Mouse (Mus musculus) heart, embryonic 14.5 days (tissue): ENCODE data around the gene Lurap1. TPM values are rescaled to one million over a fixed set of nuclear protein-coding genes. Genes with fewer than 3 reads are reported as not detected.

Source experiments
- ATAC-seq: fragments of 200-750 bp; cut with Nextera tagmentation; 2 replicates; pipeline ENCODE4 v1.8.0; 2017; ENCODE audit warnings: low read depth, moderate TSS enrichment; ENCODE audit not compliant: insufficient number of reproducible peaks, insufficient read depth, low FRiP score
- H3K27ac ChIP-seq, 2 experiments: fragments of 200-500 bp in 1 of 2; fragments of 300-500 bp in 1 of 2; sonication (generic) in 1 of 2; replicated peaks in 1 of 2; 2 replicates each; pipeline ENCODE4 v1.5.1; 2012 to 2014; ENCODE audit warnings: low read depth in 2 of 2, low read length in 2 of 2, control low read depth in 1 of 2, mild to moderate bottlenecking in 1 of 2, mixed read lengths in 1 of 2; ENCODE audit not compliant: control insufficient read depth in 1 of 2, insufficient read depth in 1 of 2
- H3K27me3 ChIP-seq: fragments of 300-500 bp; sonication (generic); 2 replicates; pipeline ENCODE4 v1.6.1; 2014; ENCODE audit warnings: mild to moderate bottlenecking, low read length, control low read depth; ENCODE audit not compliant: control insufficient read depth, insufficient read depth
- H3K36me3 ChIP-seq: fragments of 300-500 bp; sonication (generic); 2 replicates; pipeline ENCODE4 v1.6.1; 2014; ENCODE audit warnings: mild to moderate bottlenecking, control low read depth, low read length, mixed read lengths; ENCODE audit not compliant: control insufficient read depth, insufficient read depth
- H3K4me1 ChIP-seq, 2 experiments: fragments of 200-500 bp in 1 of 2; fragments of 300-500 bp in 1 of 2; sonication (generic) in 1 of 2; 2 replicates each; pipeline ENCODE4 v1.6.1; 2012 to 2014; ENCODE audit warnings: low read length in 2 of 2, control low read depth in 1 of 2, mixed read lengths in 1 of 2; ENCODE audit not compliant: control insufficient read depth in 2 of 2, insufficient read depth in 2 of 2
- H3K4me2 ChIP-seq: fragments of 300-500 bp; sonication (generic); 2 replicates; pipeline ENCODE4 v1.6.1; 2014; ENCODE audit warnings: mild to moderate bottlenecking, low read length
- H3K4me3 ChIP-seq, 2 experiments: fragments of 200-500 bp in 1 of 2; fragments of 300-500 bp in 1 of 2; sonication (generic) in 1 of 2; 2 replicates each; pipeline ENCODE4 v1.5.1; 2012 to 2014; ENCODE audit warnings: low read length in 2 of 2, mild to moderate bottlenecking in 2 of 2, control low read depth in 1 of 2, low read depth in 1 of 2, moderate library complexity in 1 of 2; ENCODE audit not compliant: control insufficient read depth in 1 of 2, insufficient read depth in 1 of 2
- H3K9ac ChIP-seq: fragments of 300-500 bp; sonication (generic); 2 replicates; pipeline ENCODE4 v1.6.1; 2014; ENCODE audit warnings: mild to moderate bottlenecking, low read length
- H3K9me3 ChIP-seq: fragments of 300-500 bp; sonication (generic); 2 replicates; pipeline ENCODE4 v1.6.1; 2016; ENCODE audit warnings: low read length, control low read depth; ENCODE audit not compliant: control insufficient read depth
- WGBS: fragments of 180-500 bp; shearing (Covaris S2); extraction: QIAGEN DNeasy Blood & Tissue Kit; methylation state at CpG from one replicate; pipeline ENCODE4 v1.1.7; 2014; 5-methylcytosine and 5-hydroxymethylcytosine counted together
- polyA plus RNA-seq: library from polyadenylated mRNA; unstranded; fragments of >200 nt; fragmentation: Nextera tagmentation; extraction: Ambion mirVana; gene quantifications from 2 replicates; pipeline ENCODE4 v1.2.1, GENCODE M21; 2014

The Lurap1 gene
- polyA plus RNA-seq, 1 experiment from 2014 or later, result 2.7 TPM

GRCm38 (mm10) chr4:116100959-116101358 lies 50.2 kb downstream of the Lurap1 start:
- no peak for ATAC-seq
- Histone ChIP-seq H3K9ac (no peak overlapping the region), H3K9me3 (no peaks in the 10 kb centered on the region), H3K4me1 (no peaks in the 10 kb centered on the region), H3K27ac (no peak overlapping the region), H3K4me3 (no peak overlapping the region), H3K36me3 (peaks cover 84% of the 10 kb centered on the region), H3K27me3 (no peaks in the 10 kb centered on the region), H3K4me2 (no peak overlapping the region)
- 76% methylated on average over 7 of the region's 7 CpGs for WGBS

DNA sequence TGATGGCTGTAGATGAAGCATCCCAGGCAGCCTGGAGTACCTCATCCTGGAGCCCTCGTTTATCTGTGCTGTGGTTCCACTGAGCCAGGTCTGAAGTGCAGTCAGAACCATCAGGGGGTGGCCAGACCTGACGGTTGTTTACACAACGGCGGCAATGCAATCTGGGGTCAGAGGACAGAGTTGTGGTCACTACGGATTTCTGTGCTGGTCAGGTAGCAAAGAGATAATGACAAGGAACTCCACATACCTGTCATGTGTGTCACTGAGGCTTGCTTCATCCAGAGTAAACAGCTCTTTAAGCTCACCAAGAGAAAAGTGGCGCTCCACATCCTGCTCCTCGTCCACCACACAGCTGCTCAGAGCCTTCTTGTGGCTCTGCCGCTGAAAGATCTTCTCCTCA lies 53.9 kb downstream of the Lurap1 start:
- WGBS, result 79% methylated on average over 8 of the region's 8 CpGs
- Histone ChIP-seq H3K36me3 (peaks cover 94% of the 10 kb centered on the region), H3K4me1 (no peaks in the 10 kb centered on the region), H3K4me2 (no peak overlapping the region), H3K9me3 (no peaks in the 10 kb centered on the region), H3K27ac (no peak overlapping the region), H3K27me3 (no peaks in the 10 kb centered on the region), H3K9ac (no peak overlapping the region), H3K4me3 (no peak overlapping the region)
- ATAC-seq, result no peak

- Histone ChIP-seq H3K36me3 (peaks cover 98% of the 10 kb centered on the region), H3K27ac (no peak overlapping the region), H3K9ac (no peak overlapping the region), H3K4me1 (no peaks in the 10 kb centered on the region), H3K4me2 (no peak overlapping the region), H3K4me3 (no peak overlapping the region), H3K27me3 (no peaks in the 10 kb centered on the region), H3K9me3 (no peaks in the 10 kb centered on the region)
- no peak for ATAC-seq
- WGBS, result 85% methylated on average over 10 of the region's 10 CpGs
Observed at GRCm38 (mm10) chr4:116096291-116096690, 54.8 kb downstream of the Lurap1 start.

- no peak overlapping the region for H3K4me3 ChIP-seq
- H3K4me1 ChIP-seq, result no peaks in the 10 kb centered on the region
- no peak overlapping the region for H3K4me2 ChIP-seq
- peak; percentile 9; the same call in 1 of the 2 replicates for ATAC-seq
- no peak overlapping the region for H3K27ac ChIP-seq
- H3K27me3 ChIP-seq, result no peaks in the 10 kb centered on the region
- H3K9me3 ChIP-seq, result no peaks in the 10 kb centered on the region
- WGBS, result 86% methylated on average over 23 of the region's 23 CpGs
- H3K9ac ChIP-seq, result no peak overlapping the region
- H3K36me3 ChIP-seq, result peaks cover 97% of the 10 kb centered on the region
Observed at GRCm38 (mm10) chr4:116088510-116089249, 62.5 kb downstream of the Lurap1 start.

Other genes starting within 250 kb of the Lurap1 start
- not detected in 2 replicates for gene Dmbx1, start 211.4 kb downstream of the Lurap1 start, polyA plus RNA-seq
- gene Faah, start 133.4 kb downstream of the Lurap1 start, polyA plus RNA-seq, result 1.1 and 1.9 TPM in 2 replicates
- 30.3 and 30.5 TPM in 2 replicates for gene Nsun4, start 97.5 kb downstream of the Lurap1 start, polyA plus RNA-seq
- gene Uqcrh, start 76.3 kb downstream of the Lurap1 start, polyA plus RNA-seq, result 1,366 and 1,395 TPM in 2 replicates
- gene Lrrc41, start 76.1 kb downstream of the Lurap1 start, polyA plus RNA-seq, result 54.1 and 55.9 TPM in 2 replicates
- 18.0 and 19.7 TPM in 2 replicates for gene Rad54l, start 27.6 kb downstream of the Lurap1 start, polyA plus RNA-seq
- 66.3 and 66.4 TPM in 2 replicates for gene Pomgnt1, start 27.5 kb downstream of the Lurap1 start, polyA plus RNA-seq
- gene Tspan1, start 16.3 kb upstream of the Lurap1 start, polyA plus RNA-seq, result 0.19 TPM in 1 of 2 replicates, not detected in the other
- not detected in 2 replicates for gene 1700042G07Rik, start 22.0 kb upstream of the Lurap1 start, polyA plus RNA-seq
- gene Gm49337, start 22.0 kb upstream of the Lurap1 start, polyA plus RNA-seq, result not detected in 2 replicates
- gene Pik3r3, start 70.3 kb upstream of the Lurap1 start, polyA plus RNA-seq, result 14.6 and 16.7 TPM in 2 replicates